Mouse (Mus musculus): ENCODE results near the gene Hddc2. TPM values are rescaled to one million over a fixed set of nuclear protein-coding genes. Genes with fewer than 3 reads are reported as not detected.

Hddc2 gene
- polyA plus RNA-seq (2012; rRNA removed; ENCODE audit: low replicate concordance) = 11.0 and 26.0 TPM in 2 replicates

GRCm38 (mm10) chr10:31312865-31313848 is at the start of gene Hddc2:
Gene Hddc2 (plus strand): TSS chr10:31313383.

Other genes starting within 250 kb of the Hddc2 start
- 0.53 and 12.5 TPM in 2 replicates for gene Tpd52l1, start 132.6 kb downstream of the Hddc2 start, polyA plus RNA-seq (2012; rRNA removed; ENCODE audit: low replicate concordance)